8 mouse cellular contexts compared by ENCODE assay signal in genomic region chr2:26353066-26353980, GRCm38 (mm10). TPM values are rescaled to one million over a fixed set of nuclear protein-coding genes. Genes with fewer than 3 reads are reported as not detected.
DNase-seq lines count a peak whose midpoint lies in the region; ATAC-seq lines count a peak whose summit lies in the region.

No protein-coding gene starts in this region.

- 0 out of 2 replicates have a peak overlapping the region, but pooled peaks have one; percentile 85 for H3K9ac ChIP-seq in kidney, embryonic 14.5 days (ENCODE audit: low read depth, low read length)
- peak overlapping the region; percentile 91 for H3K9ac ChIP-seq in hindbrain, embryonic 12.5 days
- peak overlapping the region; percentile 97 for H3K9ac ChIP-seq in midbrain, embryonic 13.5 days (replicated peaks)

- peaks cover 18% of the 10 kb centered on the region for H3K4me1 ChIP-seq in kidney, embryonic 14.5 days (ENCODE audit: control insufficient read depth, insufficient read depth, low read length)
- peaks cover 30% of the 10 kb centered on the region for H3K4me1 ChIP-seq in hindbrain, embryonic 12.5 days
- H3K4me1 ChIP-seq in midbrain, embryonic 13.5 days (replicated peaks) = peaks cover 23% of the 10 kb centered on the region

- peaks cover 19% of the 10 kb centered on the region for H3K36me3 ChIP-seq in kidney, embryonic 14.5 days (ENCODE audit: control insufficient read depth, insufficient read depth, low read length)
- peaks cover 20% of the 10 kb centered on the region for H3K36me3 ChIP-seq in hindbrain, embryonic 12.5 days
- peaks cover 35% of the 10 kb centered on the region for H3K36me3 ChIP-seq in midbrain, embryonic 13.5 days

- no peaks in the 10 kb centered on the region for H3K27me3 ChIP-seq in kidney, embryonic 14.5 days (ENCODE audit: control insufficient read depth, insufficient read depth, low read length)
- no peaks in the 10 kb centered on the region for H3K27me3 ChIP-seq in hindbrain, embryonic 12.5 days
- H3K27me3 ChIP-seq in midbrain, embryonic 13.5 days = no peaks in the 10 kb centered on the region

- H3K4me2 ChIP-seq in kidney, embryonic 14.5 days (replicated peaks; ENCODE audit: low read depth, low read length) = peak overlapping the region; percentile 96
- H3K4me2 ChIP-seq in hindbrain, embryonic 12.5 days (replicated peaks) = peak overlapping the region; percentile 96
- H3K4me2 ChIP-seq in midbrain, embryonic 13.5 days (replicated peaks) = peak overlapping the region; percentile 97

- H3K4me3 ChIP-seq in kidney, embryonic 14.5 days (ENCODE audit: low read length) = no peak overlapping the region
- peak overlapping the region; percentile 78 for H3K4me3 ChIP-seq in hindbrain, embryonic 12.5 days
- H3K4me3 ChIP-seq in midbrain, embryonic 13.5 days (replicated peaks) = peak overlapping the region; percentile 87

- no peak for DNase-seq in kidney, adult 18-20 months
- peak; percentile 48 to 61 for DNase-seq in cerebellum, postnatal 14 days
- no peak for DNase-seq in urinary bladder, adult 18-20 months (ENCODE audit: low spot score in 2 of 2)
- no peak for DNase-seq in frontal cortex, postnatal 25 days (ENCODE audit: low spot score in 2 of 2)
- no peak for DNase-seq in urinary bladder, postnatal 36 days (ENCODE audit: low spot score in 2 of 2)

- 92% methylated on average over 11 of the region's 11 CpGs for WGBS in kidney, embryonic 14.5 days
- WGBS in hindbrain, embryonic 12.5 days = 83% methylated on average over 11 of the region's 11 CpGs
- 88% methylated on average over 11 of the region's 11 CpGs for WGBS in midbrain, embryonic 13.5 days

- no peak overlapping the region for H3K27ac ChIP-seq in kidney, embryonic 14.5 days (ENCODE audit: low read depth, low read length)
- no peak overlapping the region for H3K27ac ChIP-seq in hindbrain, embryonic 12.5 days
- H3K27ac ChIP-seq in midbrain, embryonic 13.5 days = no peak overlapping the region

- ATAC-seq in kidney, embryonic 14.5 days (ENCODE audit: low FRiP score, low TSS enrichment) = no peak
- no peak for ATAC-seq in hindbrain, embryonic 12.5 days (ENCODE audit: low FRiP score)
- 0 out of 2 replicates have a peak, but pooled peaks have one; percentile 2 for ATAC-seq in midbrain, embryonic 13.5 days

- no peaks in the 10 kb centered on the region for H3K9me3 ChIP-seq in kidney, embryonic 14.5 days (ENCODE audit: control insufficient read depth, low read length)
- H3K9me3 ChIP-seq in hindbrain, embryonic 12.5 days (replicated peaks) = no peaks in the 10 kb centered on the region
- H3K9me3 ChIP-seq in midbrain, embryonic 13.5 days = no peaks in the 10 kb centered on the region

RNA-seq across cellular contexts. Expression of gene Dnlz, which starts 1.4 kb away (rescaled TPM):
- polyA plus RNA-seq in kidney, embryonic 14.5 days (2014; fragmentation: Nextera tagmentation; extraction: Ambion mirVana) = 27.4 and 33.3 TPM in 2 replicates
- polyA plus RNA-seq in hindbrain, embryonic 12.5 days (2016; fragmentation: Nextera tagmentation; extraction: Ambion mirVana) = 33.2 and 34.7 TPM in 2 replicates
- polyA plus RNA-seq in midbrain, embryonic 13.5 days (2015; fragmentation: Nextera tagmentation; extraction: Ambion mirVana) = 28.1 and 30.6 TPM in 2 replicates

RNA-seq across cellular contexts. Expression of gene Card9, which starts 7.4 kb away (rescaled TPM):
- 0.24 and 0.53 TPM in 2 replicates for polyA plus RNA-seq in kidney, embryonic 14.5 days (2014; fragmentation: Nextera tagmentation; extraction: Ambion mirVana)
- 0.78 and 1.1 TPM in 2 replicates for polyA plus RNA-seq in hindbrain, embryonic 12.5 days (2016; fragmentation: Nextera tagmentation; extraction: Ambion mirVana)
- 1.4 and 2.3 TPM in 2 replicates for polyA plus RNA-seq in midbrain, embryonic 13.5 days (2015; fragmentation: Nextera tagmentation; extraction: Ambion mirVana)

RNA-seq across cellular contexts. Expression of gene Snapc4, which starts 27.1 kb away (rescaled TPM):
- polyA plus RNA-seq in kidney, embryonic 14.5 days (2014; fragmentation: Nextera tagmentation; extraction: Ambion mirVana) = 24.6 and 29.3 TPM in 2 replicates
- polyA plus RNA-seq in hindbrain, embryonic 12.5 days (2016; fragmentation: Nextera tagmentation; extraction: Ambion mirVana) = 36.2 and 37.3 TPM in 2 replicates
- polyA plus RNA-seq in midbrain, embryonic 13.5 days (2015; fragmentation: Nextera tagmentation; extraction: Ambion mirVana) = 28.2 and 32.3 TPM in 2 replicates

RNA-seq across cellular contexts. Expression of gene Entr1, which starts 35.8 kb away (rescaled TPM):
- polyA plus RNA-seq in kidney, embryonic 14.5 days (2014; fragmentation: Nextera tagmentation; extraction: Ambion mirVana) = 86.1 and 112 TPM in 2 replicates
- 179 and 188 TPM in 2 replicates for polyA plus RNA-seq in hindbrain, embryonic 12.5 days (2016; fragmentation: Nextera tagmentation; extraction: Ambion mirVana)
- polyA plus RNA-seq in midbrain, embryonic 13.5 days (2015; fragmentation: Nextera tagmentation; extraction: Ambion mirVana) = 165 and 166 TPM in 2 replicates

RNA-seq across cellular contexts. Expression of gene Pmpca, which starts 35.8 kb away (rescaled TPM):
- polyA plus RNA-seq in kidney, embryonic 14.5 days (2014; fragmentation: Nextera tagmentation; extraction: Ambion mirVana) = 68.9 and 113 TPM in 2 replicates
- polyA plus RNA-seq in hindbrain, embryonic 12.5 days (2016; fragmentation: Nextera tagmentation; extraction: Ambion mirVana) = 107 and 110 TPM in 2 replicates
- polyA plus RNA-seq in midbrain, embryonic 13.5 days (2015; fragmentation: Nextera tagmentation; extraction: Ambion mirVana) = 107 and 110 TPM in 2 replicates

Comparison
In these comparisons a context has a peak if more than half of its experiments do, and no peak if none do; other contexts are left out.
1. DNase-seq: peak in cerebellum, postnatal 14 days (2 of 2); none in kidney, adult 18-20 months (single experiment), urinary bladder, adult 18-20 months (0 of 2), frontal cortex, postnatal 25 days (0 of 2) and urinary bladder, postnatal 36 days (0 of 2).
2. Peak in every context shown above with its lines, with median percentiles within 50 percentile points of each other: H3K4me2 ChIP-seq and H3K9ac ChIP-seq.